Mouse (Mus musculus) embryo, embryonic 9.5 days (tissue): ENCODE measurements at regions not wholly inside any gene's neighbourhood (a gene's known extent, or its start where the extent isn't known, plus 50 kb on each side); places are given as distances from the start of the nearest gene placed in this dataset.

ENCODE experiments used
- DNase-seq: peaks from one replicate; pipeline ENCODE4 v3.0.0-alpha.2; 2017; ENCODE audit errors: extremely low spot score

DNA sequence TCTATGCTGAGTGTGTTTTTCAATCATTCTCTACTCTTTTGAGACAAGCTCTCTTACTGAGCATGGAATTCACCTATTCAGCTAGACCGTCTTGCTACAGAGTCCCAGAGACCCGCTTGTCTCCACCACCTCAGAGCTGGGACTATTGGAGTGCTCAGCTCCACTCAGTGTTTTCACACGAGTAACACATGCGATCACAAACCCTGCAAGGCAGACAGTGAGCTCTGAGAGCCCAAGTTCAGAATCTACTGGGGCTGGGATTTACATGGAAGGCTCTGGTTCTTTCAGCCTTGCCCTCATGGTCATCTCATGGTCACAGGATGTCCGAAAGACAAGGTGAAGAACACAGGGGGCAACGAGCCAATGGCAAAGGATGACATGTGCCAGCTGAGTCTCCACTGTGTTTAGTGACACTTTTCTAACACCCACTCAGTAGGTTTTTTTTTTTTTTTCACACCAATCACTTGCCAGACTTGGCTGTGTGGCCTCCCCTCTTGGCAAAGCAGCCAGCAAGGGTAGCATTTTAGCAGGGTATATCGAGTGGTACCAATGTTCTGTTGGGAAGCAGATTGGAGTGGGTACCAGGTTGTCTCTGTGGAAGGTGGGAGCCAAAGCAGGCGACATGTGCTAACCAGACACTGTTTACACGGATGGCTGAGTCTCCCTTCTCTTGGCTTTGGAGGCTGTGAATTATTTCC is 51.2 kb upstream of the Gtsf1l start:
- no peak for DNase-seq

DNA sequence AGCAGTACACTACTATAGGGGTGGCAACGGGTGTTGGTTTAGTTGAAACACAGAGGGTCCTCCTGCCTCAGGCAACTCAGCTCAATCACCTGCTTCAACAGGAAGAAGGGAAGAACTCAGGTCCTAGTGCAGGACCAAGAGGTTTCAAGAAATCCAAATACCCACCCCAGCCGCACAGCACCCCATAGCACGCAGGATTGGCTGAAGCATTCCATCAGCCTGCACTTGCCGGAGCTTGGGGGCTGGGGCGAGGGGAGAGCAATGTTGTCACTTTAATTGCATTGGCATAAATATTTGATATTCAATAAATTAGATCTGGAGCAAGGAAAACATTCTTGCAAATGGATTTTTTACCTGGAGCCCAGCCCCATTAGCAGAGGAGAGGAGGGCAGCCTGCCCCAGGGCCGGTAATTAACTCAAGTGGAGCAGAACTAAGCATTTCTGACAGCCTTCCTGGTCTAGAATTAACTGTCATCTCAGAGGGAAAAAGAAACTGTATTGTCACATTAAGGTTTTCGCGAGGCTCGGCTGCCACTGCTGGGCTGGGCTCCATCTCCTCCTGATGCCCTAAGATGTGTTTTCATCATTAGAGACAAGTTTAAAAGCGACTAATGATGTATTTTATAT is 55.2 kb upstream of the Gtsf1l start:
- DNase-seq = no peak

DNA sequence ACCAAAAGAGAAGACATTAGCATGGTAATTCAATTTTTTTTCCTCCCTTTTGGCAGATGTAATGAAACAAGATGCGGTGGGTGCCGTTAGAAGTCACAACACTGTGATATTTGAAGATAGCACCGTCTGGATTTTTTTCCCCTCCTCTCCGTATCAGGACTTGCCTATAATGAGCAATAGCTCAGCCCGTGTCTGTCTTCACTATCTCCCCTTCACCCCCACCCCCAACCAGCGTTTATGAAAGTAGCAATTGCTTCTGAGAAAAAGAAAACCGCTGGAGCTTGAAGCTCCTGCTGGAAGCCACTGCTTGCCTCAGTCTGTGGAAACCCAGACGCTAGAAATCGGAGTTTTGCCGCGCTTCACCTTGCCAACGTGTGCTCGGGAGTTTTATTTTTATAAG is 55.8 kb upstream of the Gtsf1l start:
- DNase-seq = no peak

DNA sequence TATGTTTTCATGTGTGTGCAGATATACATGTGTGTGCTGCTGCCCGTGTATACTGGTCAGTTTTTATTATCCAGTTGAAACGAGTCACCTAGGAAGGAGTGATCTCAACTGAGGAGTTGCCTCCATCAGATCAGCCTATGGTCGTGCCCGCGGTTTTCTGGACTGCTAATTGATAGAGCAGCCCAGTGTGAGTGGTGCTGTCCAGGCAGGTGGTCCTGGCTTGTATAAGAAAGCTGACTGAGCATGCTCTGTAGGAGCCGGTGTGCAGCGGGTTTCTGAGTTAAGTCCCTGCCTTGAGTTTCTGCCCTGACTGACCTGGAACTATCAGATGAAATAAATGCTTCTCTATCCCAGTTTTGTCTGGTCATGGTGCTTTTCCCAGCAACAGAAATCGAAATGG is 56.9 kb upstream of the Tox2 start:
- no peak for DNase-seq

DNA sequence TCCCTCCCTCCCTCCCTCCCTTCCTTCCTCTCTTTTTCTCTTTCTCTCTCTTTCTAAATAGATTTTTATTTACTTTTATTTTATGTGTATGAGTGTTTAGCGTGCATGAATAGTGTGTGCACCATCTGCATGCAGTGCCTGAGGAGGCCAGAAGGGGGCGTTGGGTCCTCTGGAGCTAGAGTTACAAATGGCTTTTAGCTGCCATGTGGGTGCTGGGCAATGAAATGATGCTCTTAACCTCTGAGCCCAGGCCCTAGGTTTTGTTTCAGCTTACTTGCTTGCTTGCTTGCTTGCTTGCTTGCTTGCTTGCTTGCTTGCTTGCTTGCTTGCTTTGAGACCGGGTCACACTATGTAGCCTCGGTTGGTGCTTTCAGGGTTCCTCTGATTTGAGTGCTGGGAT is 56.4 kb upstream of the Tox2 start:
- DNase-seq = no peak

DNA sequence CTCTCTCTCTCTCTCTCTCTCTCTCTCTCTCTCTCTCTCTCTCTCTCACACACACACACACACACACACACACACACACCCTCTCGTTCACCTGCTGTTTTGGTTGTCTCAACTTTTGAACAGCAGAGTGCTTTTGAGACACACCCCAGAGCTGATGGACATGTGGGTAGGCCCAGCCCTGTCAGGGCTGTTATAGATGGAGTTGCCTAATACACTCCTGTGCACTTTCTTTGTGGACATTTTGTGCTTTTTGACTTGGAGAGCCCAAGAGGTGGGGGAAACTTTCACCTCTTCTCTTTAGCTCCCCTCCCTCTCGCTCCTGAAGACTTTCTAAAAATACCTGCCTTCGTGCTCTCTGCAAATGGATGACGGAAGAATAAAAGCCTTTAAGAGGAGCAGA is 55.5 kb upstream of the Tox2 start:
- no peak for DNase-seq

DNA sequence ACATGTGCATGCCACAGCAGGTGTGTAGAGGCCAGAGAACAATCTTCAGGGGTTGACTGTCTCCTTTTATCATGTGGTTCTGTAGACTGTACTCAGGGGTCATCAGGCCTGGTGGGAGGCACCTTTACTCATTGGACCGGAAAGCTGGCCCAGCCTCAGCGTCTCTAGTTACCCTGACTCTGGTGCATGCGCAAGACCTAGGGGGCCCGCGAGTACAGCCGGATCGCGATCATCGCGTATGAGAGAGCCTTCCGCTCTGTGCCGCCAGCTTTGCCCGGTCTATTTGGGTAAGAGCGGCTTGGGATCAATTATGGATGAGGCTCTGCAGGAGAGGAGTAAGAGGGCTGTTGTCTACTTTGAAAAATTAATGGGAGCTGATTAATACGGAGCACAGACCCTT is 51.9 kb upstream of the Tox2 start:
- no peak for DNase-seq

DNA sequence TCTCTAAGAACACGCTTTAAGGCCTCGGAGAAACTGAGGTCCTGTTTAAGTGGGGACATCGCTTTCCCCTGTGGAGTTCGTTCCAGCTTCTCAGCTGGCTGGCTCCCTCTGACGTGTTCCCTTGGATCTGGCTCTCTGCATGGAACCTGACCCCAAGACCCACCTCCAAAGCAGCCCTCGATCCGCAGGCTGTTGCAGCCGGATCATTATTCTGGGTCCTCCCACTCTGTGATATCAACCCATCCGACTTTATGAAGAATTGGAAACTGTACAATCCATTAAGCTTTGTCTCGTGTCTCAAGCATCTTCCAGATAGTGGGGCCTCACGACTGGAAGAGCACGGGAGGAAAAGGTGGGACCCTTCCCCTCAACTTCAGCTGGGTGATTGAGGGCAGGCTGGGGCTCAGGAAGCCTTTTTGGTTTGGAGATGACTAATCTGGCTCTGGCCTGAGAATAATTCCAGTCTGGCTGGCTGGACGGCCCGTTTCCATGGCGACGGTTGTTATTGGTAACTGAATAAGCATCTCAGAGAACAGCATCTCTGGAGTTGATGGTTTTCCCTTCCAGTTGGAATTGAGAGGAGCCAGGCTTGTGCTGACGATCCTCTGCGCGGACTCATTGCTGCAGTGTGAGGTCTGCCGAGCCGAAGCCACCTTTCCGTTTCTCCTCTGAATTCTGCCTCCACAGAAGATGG is 50.4 kb upstream of the Tox2 start:
- peak; percentile 58 for DNase-seq
